Mouse (Mus musculus) activated CD4-positive, CD25-positive, alpha-beta regulatory T cell, adult 4 months (primary cell): ENCODE results near the gene Fbxl17. TPM values are rescaled to one million over a fixed set of nuclear protein-coding genes. Genes with fewer than 3 reads are reported as not detected.

Experiments
- ATAC-seq: one replicate; pipeline ENCODE4 v1.8.0; 2017
- polyA plus RNA-seq, 2 experiments: library from polyadenylated mRNA; unstranded; fragments of 100-300 nt; shearing (Covaris generic); gene quantifications; one replicate each; pipeline ENCODE4 v1.2.1; 2017

Gene Fbxl17
- polyA plus RNA-seq, 2 experiments from 2014 or later, result 5.1 to 10.1 TPM

DNA sequence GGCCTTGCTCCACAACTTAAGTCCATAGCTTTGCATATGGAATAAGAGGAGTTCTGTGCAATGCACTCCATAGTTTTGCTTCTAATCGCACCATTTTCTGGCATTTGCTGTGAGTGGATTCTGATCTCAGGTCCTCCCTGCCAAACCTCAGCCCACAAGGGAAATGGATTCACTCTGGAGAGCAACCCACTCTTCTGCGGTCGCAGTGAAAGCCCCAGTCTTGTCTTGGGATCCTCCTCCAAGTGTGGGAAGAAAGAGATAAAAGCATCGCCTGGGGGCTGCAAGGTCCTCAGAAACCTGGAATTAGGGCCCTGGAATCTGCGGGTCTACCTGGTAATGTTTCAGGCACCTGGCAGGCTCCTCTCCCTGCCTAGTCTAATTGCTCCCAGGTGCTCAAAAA is 466.7 kb downstream of the Fbxl17 start:
- ATAC-seq, result no peak

GRCm38 (mm10) chr17:63029105-63029504 is 470.7 kb downstream of the Fbxl17 start:
- no peak for ATAC-seq

- no peak for ATAC-seq
These were observed 474.6 kb downstream of the Fbxl17 start for GRCm38 (mm10) chr17:63025238-63025637.

- ATAC-seq, result no peak
These were observed 482.1 kb downstream of the Fbxl17 start for GRCm38 (mm10) chr17:63017605-63018167.

DNA sequence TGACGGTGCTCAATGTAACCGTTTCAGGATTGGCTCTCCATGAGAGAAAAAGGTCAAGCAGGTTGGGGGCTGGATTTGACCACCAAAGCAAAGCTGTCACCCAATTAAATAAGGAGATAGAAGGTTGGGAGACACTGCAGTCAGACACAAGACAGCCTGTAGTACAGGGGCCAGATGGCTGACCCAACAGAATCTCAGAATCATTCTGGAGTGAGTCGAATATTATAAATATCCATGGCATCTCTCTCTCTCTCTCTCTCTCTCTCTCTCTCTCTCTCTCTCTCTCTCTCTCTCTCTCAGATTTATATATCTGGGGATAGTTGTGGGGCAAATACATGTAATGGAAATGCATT is 487.3 kb downstream of the Fbxl17 start:
- no peak for ATAC-seq

- no peak for ATAC-seq
These were observed 487.8 kb downstream of the Fbxl17 start for GRCm38 (mm10) chr17:63011893-63012570.

DNA sequence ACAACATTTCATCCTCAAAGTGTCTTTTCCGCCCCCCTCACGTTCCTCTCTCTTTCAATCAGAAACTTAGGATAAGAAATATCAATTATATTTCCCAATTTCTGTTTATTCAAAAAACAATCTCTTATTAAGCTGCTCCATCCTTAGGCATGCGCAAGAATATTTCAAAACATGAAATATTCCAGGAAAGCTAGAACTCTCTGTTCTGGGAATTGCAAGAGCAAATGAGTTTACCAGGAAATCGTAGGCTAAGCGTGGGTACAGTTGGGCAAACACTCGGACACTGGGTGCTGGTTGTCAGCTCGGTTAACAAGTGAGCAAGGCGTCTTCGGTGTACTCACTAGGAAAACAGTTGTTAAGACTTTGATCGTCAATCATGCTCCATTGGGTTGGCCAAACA is 489.0 kb downstream of the Fbxl17 start:
- ATAC-seq, result no peak

DNA sequence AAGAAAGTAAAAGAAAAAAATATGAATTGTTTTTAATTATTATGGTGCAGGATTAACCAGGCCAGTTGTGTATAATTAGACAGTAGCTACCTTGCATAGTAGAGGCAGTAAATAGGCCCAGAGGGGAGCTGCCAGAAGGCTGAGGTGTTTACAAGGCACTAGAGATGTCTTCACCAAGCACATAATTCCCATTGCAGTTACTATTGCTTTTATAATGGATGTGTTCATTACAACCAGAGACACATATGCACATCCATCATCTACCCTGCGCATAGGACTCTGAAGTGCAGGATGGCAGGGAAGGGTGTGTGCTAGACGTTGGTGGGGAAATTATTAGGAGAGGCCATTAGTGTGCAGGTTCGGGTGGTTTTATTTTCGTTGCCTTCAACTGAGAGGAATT is 491.0 kb downstream of the Fbxl17 start:
- no peak for ATAC-seq

DNA sequence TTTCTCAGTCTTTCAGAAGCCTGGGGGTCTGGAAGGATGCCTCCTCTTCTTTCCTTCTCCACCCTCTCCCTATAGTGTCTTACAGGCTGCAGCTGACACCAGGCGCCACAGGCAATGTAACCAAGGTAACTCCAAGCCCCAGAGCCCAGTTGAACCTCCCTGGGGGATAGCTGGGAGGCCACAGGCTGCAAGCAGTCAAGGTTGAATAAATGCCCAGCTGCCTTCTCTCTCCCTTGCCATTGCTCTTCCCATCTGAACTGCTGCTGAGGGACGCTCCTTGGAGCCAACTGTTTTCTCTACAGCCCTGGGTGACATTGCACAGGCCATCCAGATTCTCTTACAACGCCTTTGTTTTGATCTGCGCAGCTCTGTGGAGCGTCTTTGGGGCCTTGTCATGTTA is 491.5 kb downstream of the Fbxl17 start:
- ATAC-seq, result no peak

GRCm38 (mm10) chr17:63007876-63008275 is 491.9 kb downstream of the Fbxl17 start:
- no peak for ATAC-seq
